Mouse (Mus musculus) cortical plate, adult 2 months (tissue): ENCODE data around the gene Dusp3. TPM values are rescaled to one million over a fixed set of nuclear protein-coding genes. Genes with fewer than 3 reads are reported as not detected.
A peak's percentile ranks its signal among the peaks of the same experiment; 100 is the strongest.
"Not testable (repeated sequence)": the region's sequence is repeated elsewhere in the genome, so short reads cannot be mapped to it uniquely, and the experiment has no call there.

ENCODE experiments used
- H3K27ac ChIP-seq: fragments of 200-500 bp; 2 replicates; pipeline ENCODE4 v1.5.1; 2012; ENCODE audit warnings: low read length, control low read depth, inconsistent platforms; ENCODE audit not compliant: insufficient read depth
- H3K4me1 ChIP-seq: fragments of 200-500 bp; 2 replicates; pipeline ENCODE4 v1.6.1; 2011; ENCODE audit warnings: low read length; ENCODE audit not compliant: control insufficient read depth, insufficient read depth
- H3K4me3 ChIP-seq: fragments of 200-500 bp; 2 replicates; pipeline ENCODE4 v1.5.1; 2011; ENCODE audit warnings: mild to moderate bottlenecking, low read length, control low read depth; ENCODE audit not compliant: insufficient read depth
- CTCF ChIP-seq: fragments of 200-500 bp; IDR thresholded peaks from 2 replicates; pipeline ENCODE4 v1.5.1; 2011; ENCODE audit warnings: mild to moderate bottlenecking, control low read depth, low read length; ENCODE audit not compliant: insufficient read depth; ENCODE audit errors: extremely low read depth
- POLR2A ChIP-seq: fragments of 200-500 bp; IDR thresholded peaks from 2 replicates; pipeline ENCODE4 v1.6.1; 2011; ENCODE audit warnings: mild to moderate bottlenecking, low read length, control low read depth; ENCODE audit not compliant: insufficient read depth; ENCODE audit errors: extremely low read depth
- polyA plus RNA-seq: library from polyadenylated mRNA; depleted of rRNA; stranded (reverse); fragments of >200 nt; gene quantifications from 2 replicates; pipeline ENCODE4 v1.2.3, GENCODE M21; 2012

Gene Dusp3
- polyA plus RNA-seq, 1 experiment, result 171 TPM

DNA sequence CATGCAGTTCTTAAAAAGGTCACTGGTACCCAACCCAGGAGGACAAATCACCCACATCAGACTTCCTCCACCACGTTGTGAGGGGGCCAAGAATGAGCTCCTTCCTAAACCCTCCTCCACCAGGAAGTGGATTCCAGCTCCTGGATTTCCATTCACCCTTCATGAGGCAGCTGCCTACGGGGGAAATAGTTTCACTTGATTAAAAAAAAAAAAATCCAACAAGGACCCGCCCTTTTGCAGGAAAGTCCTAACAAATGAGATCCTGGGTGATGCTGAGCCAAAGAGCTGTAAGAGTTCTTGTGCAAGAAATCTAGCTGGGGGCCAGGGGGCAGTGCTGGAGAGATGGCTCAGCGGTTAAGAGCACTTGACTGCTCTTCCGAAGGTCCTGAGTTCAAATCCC is 11.4 kb upstream of the Dusp3 start:
- Histone ChIP-seq H3K27ac (no peak overlapping the region), H3K4me1 (no peaks in the 10 kb centered on the region; the same call in 1 of the 2 replicates), H3K4me3 (no peak overlapping the region)
- TF ChIP-seq CTCF, result no peak
- TF ChIP-seq POLR2A, result no peak

DNA sequence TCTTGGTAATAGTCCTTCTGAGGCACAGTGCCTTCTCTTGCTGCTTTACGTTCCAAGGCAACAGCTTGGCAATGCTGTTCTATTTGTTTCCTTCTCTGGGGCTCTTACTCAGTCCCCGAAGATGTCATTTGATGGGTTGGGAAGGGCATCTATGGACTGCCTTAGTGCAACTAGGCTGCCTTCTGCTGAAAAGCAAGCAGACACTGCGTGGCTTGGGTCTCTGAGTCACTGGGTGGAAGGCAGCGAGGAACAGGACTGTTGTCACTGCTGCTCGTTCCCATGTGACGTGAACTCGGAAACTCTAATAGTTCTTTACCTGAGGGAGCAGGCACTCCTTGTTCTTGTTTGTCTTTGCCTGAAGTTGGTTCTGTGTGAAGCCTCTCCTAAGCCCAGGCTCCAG is 9.1 kb upstream of the Dusp3 start:
- TF ChIP-seq CTCF (no peak), POLR2A (no peak)
- peaks cover 4% of the 10 kb centered on the region for H3K4me1 ChIP-seq
- H3K4me3 ChIP-seq, result no peak overlapping the region
- no peak overlapping the region for H3K27ac ChIP-seq

DNA sequence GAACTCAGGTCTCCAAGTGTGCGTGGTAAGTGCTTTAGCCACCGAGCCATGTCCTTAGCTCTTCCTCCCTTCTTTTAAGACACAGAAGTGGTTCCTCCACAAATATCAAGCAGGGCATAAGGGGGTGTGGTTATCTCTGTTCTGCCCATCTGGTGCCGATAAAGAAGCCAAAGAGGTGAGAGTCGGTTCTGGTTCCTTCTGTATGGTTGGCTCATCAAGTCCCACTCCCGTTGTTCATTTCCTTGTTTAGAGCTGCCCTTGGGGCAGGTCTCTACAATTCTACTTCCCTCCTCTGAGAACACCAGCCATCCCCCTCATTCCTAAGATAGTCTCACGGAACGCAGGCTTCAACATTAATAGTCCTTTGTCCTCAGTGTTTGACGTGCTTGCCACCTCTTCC is 7.3 kb upstream of the Dusp3 start:
- no peak overlapping the region for H3K4me3 ChIP-seq
- H3K27ac ChIP-seq, result peak overlapping the region; percentile 6; the same call in 1 of the 2 replicates
- peaks cover 6% of the 10 kb centered on the region for H3K4me1 ChIP-seq
- TF ChIP-seq CTCF (no peak), POLR2A (no peak)

DNA sequence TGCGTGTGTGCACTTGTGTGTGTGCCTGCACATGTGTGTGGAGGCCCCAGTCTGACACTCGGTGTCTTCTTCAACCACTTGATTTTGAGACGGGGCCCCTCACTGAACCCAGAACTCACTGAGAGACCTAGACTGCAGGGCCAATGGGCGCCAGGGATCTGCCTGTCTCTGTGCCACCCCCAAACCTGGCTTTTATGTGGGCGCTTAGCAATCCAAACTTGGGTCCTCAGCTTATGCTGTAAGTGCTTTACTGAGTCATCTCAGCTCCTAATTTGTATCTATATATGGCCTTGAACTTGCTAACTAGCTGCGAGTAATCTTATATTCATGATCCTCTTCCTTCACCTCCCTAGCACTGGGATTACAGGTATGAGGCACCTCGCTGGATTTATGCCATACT is 5.6 kb upstream of the Dusp3 start:
- TF ChIP-seq POLR2A (no peak), CTCF (no peak)
- 0 out of 2 replicates have a peak overlapping the region, but pooled peaks have one; percentile 7 for H3K27ac ChIP-seq

DNA sequence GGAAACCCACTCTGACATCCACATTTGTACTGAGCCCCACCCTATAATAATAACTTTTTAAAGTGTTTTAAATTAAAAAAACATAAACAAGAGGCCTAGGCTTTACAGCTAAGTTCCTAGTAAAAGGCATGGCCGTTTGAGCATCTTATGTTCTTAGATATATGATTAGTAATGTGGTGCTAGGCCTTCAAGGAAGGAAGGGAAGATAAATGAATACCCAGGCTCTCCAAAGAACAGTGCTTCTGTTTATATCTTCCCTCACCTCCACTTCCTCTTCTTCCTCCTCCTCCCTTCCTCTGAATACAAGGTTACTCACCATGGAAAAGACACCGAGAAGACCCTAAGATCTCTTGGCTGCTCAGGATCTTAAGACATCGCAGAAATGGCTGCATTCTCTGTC is 5.0 kb upstream of the Dusp3 start:
- Histone ChIP-seq H3K27ac (no peak overlapping the region), H3K4me1 (peaks cover 6% of the 10 kb centered on the region), H3K4me3 (no peak overlapping the region)
- TF ChIP-seq CTCF (no peak), POLR2A (no peak)

More for the DNA sequence above, 5.6 kb upstream of the Dusp3 start:
- peaks cover 6% of the 10 kb centered on the region for H3K4me1 ChIP-seq
- no peak overlapping the region for H3K4me3 ChIP-seq

DNA sequence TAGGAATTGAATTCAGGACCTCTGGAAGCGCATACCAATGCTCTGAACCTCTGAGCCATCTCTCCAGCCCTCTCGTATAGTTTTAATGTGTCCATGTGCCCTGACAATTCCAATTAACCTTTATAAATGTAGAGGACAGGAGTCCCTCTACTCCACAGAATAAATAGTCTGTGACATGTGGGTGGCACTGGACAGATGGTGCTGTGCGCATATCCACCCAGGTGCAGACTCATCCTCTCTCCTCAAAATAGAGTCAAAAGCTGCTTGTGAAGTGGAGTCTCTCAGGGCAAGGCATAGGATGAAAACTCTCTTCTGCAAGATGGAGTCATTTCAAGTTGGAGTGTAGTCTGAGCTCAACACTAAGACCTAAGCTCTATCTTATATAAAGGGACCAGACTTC is 3.4 kb upstream of the Dusp3 start:
- TF ChIP-seq CTCF, result no peak
- no peak for TF ChIP-seq POLR2A
- Histone ChIP-seq H3K4me1 (peaks cover 6% of the 10 kb centered on the region), H3K4me3 (no peak overlapping the region), H3K27ac (peak overlapping the region; percentile 57; the same call in 1 of the 2 replicates)

DNA sequence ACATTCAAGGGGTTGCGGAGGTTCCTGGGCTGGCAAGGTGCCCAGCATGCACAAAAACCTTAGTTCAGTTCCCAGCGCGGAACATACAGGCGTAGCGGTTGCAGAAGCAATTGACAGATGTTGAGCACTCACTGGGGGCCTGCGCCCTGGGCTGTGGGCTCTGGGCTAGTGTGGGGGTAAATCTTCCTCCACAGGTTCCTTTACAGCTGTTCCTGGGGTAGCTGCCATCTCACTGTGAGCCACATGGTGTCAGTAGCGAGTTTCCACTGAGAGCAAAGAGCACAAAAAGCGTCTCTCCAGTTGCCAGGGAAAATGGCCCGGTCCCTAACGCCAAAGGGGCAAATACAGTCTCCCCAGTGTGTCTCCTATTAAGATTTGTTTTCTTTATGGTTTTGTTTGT is 823 bp downstream of the Dusp3 start:
- Histone ChIP-seq H3K27ac (no peak overlapping the region), H3K4me3 (no peak overlapping the region), H3K4me1 (peaks cover 10% of the 10 kb centered on the region; the same call in 1 of the 2 replicates)
- TF ChIP-seq POLR2A, result no peak
- peak; percentile 99 for TF ChIP-seq CTCF

DNA sequence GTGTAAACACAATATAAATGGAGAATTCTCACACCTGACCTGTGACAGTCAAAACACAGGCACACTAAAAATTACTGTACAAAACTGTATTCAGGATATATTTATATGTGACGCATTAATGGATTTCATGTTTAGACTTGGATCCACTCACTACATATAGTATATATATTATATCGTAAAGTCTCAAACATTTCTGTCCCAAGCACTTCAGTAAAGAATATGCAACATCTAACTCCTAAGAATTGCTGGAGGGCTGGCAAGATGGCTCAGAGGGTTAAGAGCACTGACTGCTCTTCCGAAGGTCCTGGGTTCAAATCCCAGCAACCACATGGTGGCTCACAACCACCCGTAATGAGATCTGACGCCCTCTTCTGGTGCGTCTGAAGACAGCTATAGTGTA is 1.4 kb downstream of the Dusp3 start:
- H3K4me1 ChIP-seq, H3K27ac ChIP-seq, H3K4me3 ChIP-seq: not testable (repeated sequence)

DNA sequence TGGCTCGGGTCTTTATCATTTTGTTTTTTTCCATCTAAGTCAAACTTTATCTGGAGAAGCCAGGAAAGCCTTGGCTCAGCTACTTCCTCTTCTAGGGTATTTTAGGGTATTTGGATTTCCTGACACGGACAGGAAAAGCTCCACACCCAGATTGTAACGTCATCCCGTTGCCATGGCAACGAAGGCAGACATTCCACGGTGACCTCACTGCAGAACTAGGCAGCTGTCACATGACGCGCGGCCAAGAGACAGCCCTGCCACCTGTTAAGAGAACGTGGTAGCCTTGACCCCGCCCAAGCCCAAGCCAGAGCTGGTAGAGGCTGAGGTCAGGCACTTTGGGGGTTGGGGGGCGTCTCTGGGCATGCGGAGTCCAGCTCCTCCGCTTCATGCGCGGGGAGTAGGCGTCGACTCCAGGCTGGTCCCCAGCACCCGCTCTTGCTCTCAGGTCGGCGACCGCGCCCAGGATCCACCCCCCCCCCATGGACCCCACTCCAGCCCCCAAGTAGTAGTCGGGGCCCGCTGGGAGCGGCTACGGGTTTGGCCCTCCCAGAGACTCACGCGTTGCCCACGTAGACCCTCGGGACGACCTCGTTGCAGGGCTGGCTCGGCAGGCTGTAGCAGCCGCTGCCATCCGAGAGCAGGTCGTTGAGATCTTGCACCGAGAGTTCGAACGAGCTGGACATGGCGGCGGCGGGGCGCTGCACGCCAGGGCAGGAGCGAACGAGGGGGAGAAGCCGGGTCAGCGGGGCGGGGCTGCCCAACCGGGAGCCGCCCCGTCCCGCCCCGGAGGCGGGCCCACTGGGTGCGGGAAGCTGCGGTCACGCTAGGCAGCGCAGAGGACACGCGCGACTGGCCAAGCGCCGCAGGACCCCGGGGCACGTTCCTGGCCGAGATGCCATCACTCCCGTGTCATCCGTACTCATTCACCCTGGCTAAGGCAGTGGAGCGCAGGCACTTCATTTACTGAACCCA is 2.5 kb downstream of the Dusp3 start, which contains the start of gene Cfap97d1:
TSS of gene Cfap97d1 (plus strand) at position 226 of the 972 bp plus-strand sequence.
- peaks cover 8% of the 10 kb centered on the region; the same call in 1 of the 2 replicates for H3K4me1 ChIP-seq
- peak within 1 kb of the TSS; percentile 87 for H3K27ac ChIP-seq
- TF ChIP-seq POLR2A, result peak; percentile 73; the same call in 1 of the 2 replicates
- TF ChIP-seq CTCF, result no peak
- H3K4me3 ChIP-seq, result peak within 1 kb of the TSS; percentile 55

DNA sequence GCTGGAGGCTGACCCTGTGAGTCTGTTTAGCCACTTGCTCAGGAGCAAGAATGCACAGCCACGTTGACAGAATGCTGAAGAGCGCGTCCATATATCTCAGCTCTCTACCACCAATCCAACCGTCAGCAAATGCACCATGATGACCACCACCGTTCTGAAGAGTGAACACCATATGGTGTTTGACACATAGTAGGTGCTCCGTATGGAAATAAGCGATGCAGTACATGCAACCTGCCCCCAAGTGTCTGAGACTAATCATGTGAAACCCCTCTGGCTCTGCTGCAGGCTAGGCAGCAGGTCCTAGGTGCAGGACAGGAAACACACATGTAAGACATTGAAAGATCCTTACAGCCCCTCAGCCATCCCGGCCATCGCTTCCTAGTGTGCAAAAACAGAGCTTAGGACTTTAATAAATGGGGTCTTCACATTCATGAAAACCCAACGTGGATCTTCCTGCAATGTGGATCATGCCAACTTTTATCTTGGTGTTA is 3.3 kb downstream of the Dusp3 start:
- Histone ChIP-seq H3K4me3 (peak overlapping the region; percentile 55), H3K27ac (peak overlapping the region; percentile 83), H3K4me1 (peaks cover 8% of the 10 kb centered on the region; the same call in 1 of the 2 replicates)
- no peak for TF ChIP-seq CTCF
